Mouse (Mus musculus): ENCODE results near the gene Id4. TPM values are rescaled to one million over a fixed set of nuclear protein-coding genes. Genes with fewer than 3 reads are reported as not detected.

Gene Id4
- 105 and 108 TPM in 2 replicates for polyA plus RNA-seq (2015; fragmentation: Nextera tagmentation; extraction: Ambion mirVana)

DNA sequence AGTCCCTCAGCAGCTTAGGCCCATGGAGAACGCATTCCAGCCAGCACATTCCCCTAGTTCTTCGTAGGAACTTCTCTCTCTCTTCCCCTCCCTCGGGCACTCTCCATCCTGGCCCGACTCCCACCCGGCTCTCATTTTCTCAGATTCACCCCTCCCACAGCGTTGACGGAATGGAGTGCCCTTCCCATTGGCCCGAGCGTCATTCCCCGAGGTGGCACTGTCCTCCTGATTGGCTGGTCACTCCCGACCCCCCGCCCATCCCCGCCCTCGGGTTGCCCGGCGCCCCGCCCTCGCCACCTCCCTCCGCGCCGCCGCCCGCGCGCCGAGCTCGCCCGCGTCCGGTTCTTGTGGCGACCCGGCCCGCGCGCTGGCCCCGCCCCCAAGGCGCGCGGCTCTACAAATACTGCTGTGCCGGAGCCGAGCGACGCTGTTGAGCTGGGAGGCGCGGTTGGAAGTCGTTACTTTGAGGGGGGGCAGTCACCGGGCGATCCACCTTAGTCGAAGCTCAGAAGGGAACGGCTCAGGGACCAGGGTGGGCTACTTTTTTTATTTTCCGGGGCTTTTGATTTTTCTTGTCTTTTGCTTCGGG, at the start of gene Id4:
Gene Id4 (plus strand): TSS at position 539 of the 589 bp plus-strand sequence.

